Mouse (Mus musculus) right cerebral cortex, postnatal 10 days (tissue): ENCODE measurements around the gene Dnajb4.
"Not testable (repeated sequence)": the region's sequence is repeated elsewhere in the genome, so short reads cannot be mapped to it uniquely, and the experiment has no call there.

Experiments
- DNase-seq, 2 experiments: peaks; one replicate each; pipeline ENCODE4 v3.0.0; 2021; ENCODE audit warnings: low spot score in 2 of 2

Gene Dnajb4

DNA sequence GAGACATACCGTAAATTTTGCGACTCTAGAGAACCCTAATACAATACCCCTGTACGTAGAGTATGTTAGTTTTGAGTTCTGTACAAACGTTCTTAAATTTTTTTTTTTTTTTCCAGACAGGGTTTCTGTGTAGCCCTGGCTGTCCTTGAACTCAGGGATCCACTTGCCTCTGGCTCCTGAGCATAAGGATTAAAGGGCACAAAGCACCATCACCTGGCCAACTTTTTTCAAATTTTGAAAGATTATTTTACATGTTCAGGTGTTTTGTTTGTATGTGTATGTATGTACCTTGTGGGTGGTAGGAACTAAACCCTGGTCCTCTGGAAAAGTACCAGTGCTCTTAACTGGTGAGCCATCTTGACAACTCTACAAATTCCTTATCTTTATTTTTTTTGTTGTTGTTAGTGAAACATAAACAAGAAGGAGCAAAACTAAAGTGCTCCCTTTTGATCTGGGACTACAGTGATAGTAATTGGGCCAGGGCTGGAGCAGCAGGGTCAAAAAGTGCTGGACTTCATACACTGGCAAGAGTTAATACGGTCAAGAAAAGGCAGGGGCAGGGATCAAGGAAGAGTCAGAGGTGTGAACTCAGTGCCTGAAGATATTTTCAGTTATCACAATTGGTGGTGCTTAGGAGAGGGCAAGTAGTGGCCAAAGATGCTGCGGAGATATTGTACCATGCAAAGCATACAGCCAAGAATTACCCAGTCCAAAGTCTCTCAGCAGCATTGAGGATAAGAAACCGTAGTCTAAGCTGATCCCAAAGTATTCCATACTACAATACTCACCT, 1.8 kb downstream of the Dnajb4 start:
- no peak for DNase-seq

DNA sequence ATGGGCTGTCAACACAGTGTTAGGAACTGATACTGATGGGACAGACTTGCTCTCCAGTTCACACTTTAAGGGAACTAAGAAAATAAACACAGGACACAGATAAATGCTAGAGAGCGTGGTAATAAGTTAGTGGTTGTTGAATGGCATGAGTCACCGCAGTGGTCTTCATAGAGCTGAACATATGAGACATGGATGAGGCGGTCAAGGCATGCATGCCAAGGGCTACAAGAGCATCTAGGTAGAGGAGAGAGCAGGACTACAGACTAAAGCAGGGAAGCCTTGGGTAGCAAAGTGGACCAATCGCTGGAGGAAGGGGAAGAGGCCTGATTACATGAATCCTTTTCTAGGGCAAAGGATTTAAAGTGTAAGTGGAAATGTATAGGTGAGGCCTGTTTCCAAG, 2.9 kb downstream of the Dnajb4 start:
- DNase-seq = no peak

DNA sequence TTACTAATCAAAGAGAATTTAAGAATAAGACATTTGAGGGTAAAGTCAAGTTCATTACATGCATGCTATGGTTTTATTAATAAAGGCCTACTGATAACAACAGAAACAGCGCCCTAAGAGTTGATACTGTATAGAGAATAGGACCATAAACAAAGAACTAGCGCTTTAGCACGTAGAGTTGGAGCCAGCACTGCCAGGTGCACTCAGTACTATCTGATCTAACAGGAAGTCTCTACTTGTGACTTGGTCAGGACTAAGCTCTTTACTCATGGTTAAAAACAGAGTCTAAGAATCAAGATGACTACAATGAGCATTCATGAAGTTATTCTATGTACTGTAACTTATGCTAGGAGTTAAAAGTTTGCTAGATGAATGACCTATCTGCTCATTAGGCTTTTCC, 5.5 kb downstream of the Dnajb4 start:
- DNase-seq = no peak

GRCm38 (mm10) chr3:152203996-152204395, 6.1 kb downstream of the Dnajb4 start:
- no peak for DNase-seq

DNA sequence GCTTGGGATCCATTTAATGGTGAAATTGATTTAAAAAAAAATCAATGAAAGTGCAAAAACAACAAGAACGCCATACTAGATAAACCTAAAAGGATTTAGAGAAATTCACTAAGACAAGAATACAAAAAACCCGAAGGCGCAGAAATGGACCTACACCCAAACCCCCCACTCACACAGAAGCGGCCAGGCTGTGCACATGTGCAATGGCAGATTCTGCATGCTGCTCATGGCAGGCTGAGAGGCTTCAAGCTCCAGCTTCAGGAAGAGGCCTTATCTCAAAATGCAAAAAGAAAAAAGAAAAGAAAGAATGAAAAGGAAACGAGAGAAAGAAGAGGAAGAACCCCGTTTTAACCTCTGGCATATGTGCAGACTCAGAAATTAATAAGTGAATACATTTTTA, 6.7 kb downstream of the Dnajb4 start:
- DNase-seq = no peak

DNA sequence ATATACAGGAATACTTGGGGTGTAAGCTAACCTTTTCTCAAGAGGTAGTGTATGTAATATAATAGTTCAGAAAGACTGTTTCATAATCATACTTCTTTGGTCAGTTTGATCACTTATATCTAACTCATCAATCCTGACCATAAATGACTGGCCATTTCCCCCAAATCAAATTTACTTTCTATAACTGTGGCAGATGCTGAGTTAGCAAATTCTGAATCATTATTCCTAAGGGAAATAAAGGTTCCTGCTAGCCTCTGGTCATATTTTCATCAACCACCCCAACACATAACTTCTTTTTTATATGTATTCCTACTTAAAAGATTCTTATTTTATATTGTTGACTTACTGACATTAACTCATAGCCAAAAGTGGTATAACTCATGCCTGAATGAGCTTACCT, 7.2 kb downstream of the Dnajb4 start:
- DNase-seq = no peak

GRCm38 (mm10) chr3:152201651-152202050, 8.5 kb downstream of the Dnajb4 start:
- DNase-seq = no peak

GRCm38 (mm10) chr3:152201181-152201580, 8.9 kb downstream of the Dnajb4 start:
- no peak for DNase-seq

- DNase-seq = no peak
These were observed 11.0 kb downstream of the Dnajb4 start for GRCm38 (mm10) chr3:152199125-152199524.

DNA sequence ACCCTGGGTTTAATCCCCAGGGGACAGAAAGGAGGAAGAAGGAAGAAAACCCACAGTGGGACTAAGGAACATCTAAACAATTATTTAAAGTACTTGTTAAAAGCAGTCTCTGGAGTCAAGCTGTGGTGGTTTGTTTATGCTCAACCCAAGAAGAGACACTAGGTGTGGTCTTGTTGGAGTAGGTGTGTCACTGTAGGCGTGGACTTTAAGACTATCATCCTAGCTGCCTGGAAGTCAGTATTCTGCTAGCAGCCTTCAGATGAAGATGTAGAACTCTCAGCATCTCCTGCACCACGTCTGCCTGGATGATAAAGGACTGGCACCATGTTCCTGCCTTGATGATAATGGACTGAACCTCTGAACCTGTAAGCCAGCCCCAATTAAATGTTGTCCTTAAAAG, 12.9 kb downstream of the Dnajb4 start:
- not testable (repeated sequence) for DNase-seq

- peak; percentile 92 to 95 for DNase-seq
These were observed 16.4 kb downstream of the Dnajb4 start for GRCm38 (mm10) chr3:152193635-152194097.

- no peak for DNase-seq
These were observed 16.9 kb downstream of the Dnajb4 start for GRCm38 (mm10) chr3:152193177-152193576.

DNA sequence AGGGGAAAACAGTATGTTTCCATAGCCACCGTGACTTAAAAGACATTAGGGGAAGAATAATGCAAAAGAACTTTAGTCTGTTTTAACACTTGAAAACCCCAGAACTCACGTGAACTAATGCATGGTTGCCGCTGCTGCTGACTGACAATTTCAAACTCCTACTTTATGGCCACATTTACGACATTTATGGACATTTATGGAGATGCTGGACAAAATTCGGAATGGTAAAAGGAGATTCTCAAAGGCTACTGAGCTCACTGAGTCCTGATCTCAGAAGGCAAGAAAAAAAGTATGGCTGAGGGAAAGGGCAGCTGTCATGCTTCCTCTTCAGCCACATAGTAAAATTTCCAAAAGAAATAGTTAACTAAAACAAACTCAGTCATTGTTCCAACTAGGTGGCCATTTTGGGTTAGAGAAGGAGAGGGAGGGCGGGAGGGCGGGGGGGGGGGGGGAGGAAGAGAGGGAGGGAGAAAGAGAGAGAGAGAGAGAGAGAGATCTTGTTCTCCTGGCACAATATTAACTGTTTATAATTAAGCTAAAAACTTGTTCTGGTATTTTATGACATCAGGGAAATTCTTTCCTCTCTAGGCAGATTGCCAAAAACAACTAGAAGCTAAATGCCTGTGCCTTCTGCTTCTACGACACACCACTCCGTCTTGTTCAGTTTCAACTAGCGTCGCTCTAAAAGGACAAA, 17.7 kb downstream of the Dnajb4 start:
- no peak for DNase-seq

GRCm38 (mm10) chr3:152191791-152192237, 18.3 kb downstream of the Dnajb4 start:
- DNase-seq = no peak

GRCm38 (mm10) chr3:152190679-152191477, 19.2 kb downstream of the Dnajb4 start:
- DNase-seq = no peak

DNA sequence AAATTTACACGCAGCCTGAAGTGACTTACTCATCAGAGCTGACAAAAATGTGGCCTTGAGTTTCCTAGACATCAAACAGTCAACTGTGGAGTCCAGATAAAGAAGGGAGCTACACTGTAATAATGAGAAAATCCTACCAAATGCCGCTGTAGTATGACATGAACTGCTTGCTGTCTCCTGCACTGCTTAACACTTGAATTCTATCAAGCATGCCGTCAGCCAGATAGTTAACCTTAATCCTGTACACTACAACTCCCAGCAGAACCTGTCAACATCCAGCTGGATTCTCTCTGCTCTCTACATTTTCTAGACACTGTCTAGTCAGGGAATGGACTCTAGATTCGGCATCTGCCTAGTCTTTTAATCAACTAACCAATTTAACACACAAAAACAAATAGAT, 20.8 kb downstream of the Dnajb4 start:
- no peak for DNase-seq

- no peak for DNase-seq
These were observed 24.0 kb downstream of the Dnajb4 start for GRCm38 (mm10) chr3:152186106-152186505.

- no peak for DNase-seq
These were observed 26.6 kb downstream of the Dnajb4 start for GRCm38 (mm10) chr3:152183522-152183921.

DNA sequence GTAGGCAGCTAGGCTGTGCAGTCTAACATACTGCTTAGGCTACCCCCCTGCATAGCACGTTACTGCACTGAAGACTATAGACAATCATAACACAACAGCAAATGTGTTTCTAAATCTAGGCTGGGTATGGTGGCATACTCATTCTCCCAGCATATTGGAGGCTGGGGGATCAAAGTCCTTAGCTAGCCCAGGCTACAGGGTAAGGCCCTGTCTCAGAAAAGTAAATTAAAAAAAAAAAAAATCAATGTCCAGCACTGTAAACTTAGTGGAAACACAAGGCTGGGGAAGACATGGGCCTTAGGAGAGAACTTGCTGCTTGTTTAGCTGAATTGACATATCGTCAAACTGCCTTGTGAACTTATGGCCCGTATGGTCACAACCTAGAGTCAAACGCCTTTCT, 29.5 kb downstream of the Dnajb4 start:
- no peak for DNase-seq

DNA sequence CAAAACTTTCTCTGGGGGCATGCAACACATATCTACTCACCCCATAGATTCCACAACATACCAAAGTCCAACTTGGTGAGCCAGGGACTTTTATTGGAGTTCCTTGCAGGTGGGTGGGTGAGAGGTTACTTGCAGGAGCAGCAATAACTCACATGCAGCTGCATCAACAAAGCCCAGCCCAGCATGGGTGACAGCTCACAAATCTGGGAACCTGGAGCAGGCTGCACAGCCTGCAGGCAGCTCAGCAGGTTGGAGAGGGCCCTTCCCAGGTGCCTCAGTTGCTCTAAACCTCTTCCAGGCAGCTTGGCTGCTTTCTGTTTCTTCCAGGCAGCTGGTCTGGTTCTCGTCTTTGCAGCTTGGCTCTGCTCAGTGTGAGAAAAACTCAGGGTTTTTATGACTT, 30.8 kb downstream of the Dnajb4 start:
- DNase-seq = no peak

DNA sequence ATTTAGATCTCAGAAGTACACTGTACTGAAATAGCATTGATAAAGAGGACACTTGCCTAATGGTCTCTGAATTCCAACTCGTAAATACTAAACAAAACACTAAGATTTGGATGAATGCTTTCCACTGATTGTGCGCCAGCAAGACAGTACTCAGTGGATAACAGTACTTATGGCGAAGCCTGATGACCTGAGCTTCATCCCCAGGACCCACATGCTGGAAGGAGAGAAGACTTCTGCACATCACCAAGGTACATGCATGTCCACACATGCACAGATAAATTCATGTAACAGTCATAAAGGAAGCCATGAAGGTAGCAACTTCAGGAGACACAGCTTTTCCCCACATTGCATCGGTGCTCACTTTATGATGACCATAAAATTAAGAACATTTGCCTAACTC, 31.3 kb downstream of the Dnajb4 start:
- no peak for DNase-seq

- no peak for DNase-seq
These were observed 37.7 kb downstream of the Dnajb4 start for GRCm38 (mm10) chr3:152172322-152172935.
